Mouse (Mus musculus): Measurements from ENCODE around the gene Crlf1. TPM values are rescaled to one million over a fixed set of nuclear protein-coding genes. Genes with fewer than 3 reads are reported as not detected.

Gene Crlf1
- polyA plus RNA-seq, 1 experiment from 2014 or later = 5.8 TPM

DNA sequence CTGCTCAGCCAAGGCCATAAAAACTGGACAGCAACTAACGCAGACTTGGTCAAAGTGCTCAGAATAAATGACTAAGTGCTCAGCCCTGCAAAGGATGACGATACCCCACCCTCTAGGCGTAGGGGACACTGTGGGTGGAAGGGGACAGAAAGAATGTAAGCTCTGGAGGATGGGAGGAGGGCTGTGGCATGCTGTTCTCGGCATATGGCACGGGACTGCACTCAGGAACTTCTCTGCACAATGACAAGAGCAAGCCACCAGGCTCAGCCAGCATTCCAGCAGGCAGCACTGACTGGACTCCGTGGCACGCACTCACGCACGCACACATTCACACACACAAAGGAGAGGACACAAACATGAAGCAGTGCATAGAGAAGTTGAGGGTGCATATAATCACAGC is 32.4 kb upstream of the Crlf1 start:
- Histone ChIP-seq H3K9ac (ENCODE audit: low read length) (no peak overlapping the region), H3K4me3 (ENCODE audit: low read depth, low read length) (no peak overlapping the region), H3K36me3 (ENCODE audit: control insufficient read depth, insufficient read depth, low read length) (no peaks in the 10 kb centered on the region), H3K4me2 (replicated peaks; ENCODE audit: low read depth) (no peak overlapping the region), H3K4me1 (replicated peaks; ENCODE audit: control insufficient read depth, insufficient read depth) (no peaks in the 10 kb centered on the region), H3K9me3 (ENCODE audit: control insufficient read depth, low read length) (no peaks in the 10 kb centered on the region), H3K27me3 (ENCODE audit: control insufficient read depth, insufficient read depth, low read length) (no peaks in the 10 kb centered on the region), H3K27ac (replicated peaks) (no peak overlapping the region)
- 72% methylated on average over 9 of the region's 9 CpGs for WGBS
- no peak for TF ChIP-seq EP300 (optimal IDR thresholded peaks at IDR 0.05)
- no peak for TF ChIP-seq CTCF (IDR thresholded peaks at IDR 0.05; ENCODE audit: low read depth)
- DNase-seq (ENCODE audit: low spot score) (no peak), ATAC-seq (ENCODE audit: low FRiP score, low TSS enrichment) (no peak)

- no peaks in the 10 kb centered on the region for H3K27me3 ChIP-seq (ENCODE audit: control insufficient read depth, insufficient read depth, low read length)
- H3K9ac ChIP-seq (ENCODE audit: low read length) = no peak overlapping the region
- DNase-seq (ENCODE audit: low spot score) = no peak
- WGBS = 81% methylated on average over 16 of the region's 16 CpGs
- peak; percentile 19; the same call in 1 of the 2 replicates for ATAC-seq (ENCODE audit: low FRiP score, low TSS enrichment)
- H3K36me3 ChIP-seq (ENCODE audit: control insufficient read depth, insufficient read depth, low read length) = no peaks in the 10 kb centered on the region
- H3K4me3 ChIP-seq (ENCODE audit: low read depth, low read length) = no peak overlapping the region
- TF ChIP-seq CTCF (IDR thresholded peaks at IDR 0.05; ENCODE audit: low read depth) = no peak
- TF ChIP-seq EP300 (optimal IDR thresholded peaks at IDR 0.05) = no peak
- no peak overlapping the region for H3K4me2 ChIP-seq (replicated peaks; ENCODE audit: low read depth)
- no peaks in the 10 kb centered on the region for H3K9me3 ChIP-seq (ENCODE audit: control insufficient read depth, low read length)
- H3K4me1 ChIP-seq (replicated peaks; ENCODE audit: control insufficient read depth, insufficient read depth) = no peaks in the 10 kb centered on the region
- H3K27ac ChIP-seq (replicated peaks) = no peak overlapping the region
Observed at GRCm38 (mm10) chr8:70461765-70462515, 31.0 kb upstream of the Crlf1 start.

DNA sequence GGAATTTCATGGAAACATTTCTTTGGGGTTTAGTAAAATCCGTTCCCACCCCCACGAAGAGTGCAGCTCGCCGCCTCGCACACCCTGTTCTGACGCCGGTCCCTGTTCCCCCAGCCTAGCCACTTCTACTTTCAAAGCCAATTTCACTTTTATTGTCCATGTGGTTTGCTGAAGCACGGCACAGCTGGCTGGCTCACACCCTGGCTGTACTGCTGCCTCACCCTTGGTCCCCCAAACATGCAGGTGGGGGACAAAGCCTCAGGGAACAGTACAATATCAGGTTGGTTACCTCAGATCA is 30.5 kb upstream of the Crlf1 start:
- no peak for ATAC-seq (ENCODE audit: low FRiP score, low TSS enrichment)
- no peak overlapping the region for H3K4me2 ChIP-seq (replicated peaks; ENCODE audit: low read depth)
- WGBS = 90% methylated on average over 8 of the region's 8 CpGs
- no peaks in the 10 kb centered on the region for H3K27me3 ChIP-seq (ENCODE audit: control insufficient read depth, insufficient read depth, low read length)
- no peak overlapping the region for H3K4me3 ChIP-seq (ENCODE audit: low read depth, low read length)
- no peaks in the 10 kb centered on the region for H3K36me3 ChIP-seq (ENCODE audit: control insufficient read depth, insufficient read depth, low read length)
- H3K9me3 ChIP-seq (ENCODE audit: control insufficient read depth, low read length) = no peaks in the 10 kb centered on the region
- DNase-seq (ENCODE audit: low spot score) = no peak
- H3K27ac ChIP-seq (replicated peaks) = no peak overlapping the region
- H3K4me1 ChIP-seq (replicated peaks; ENCODE audit: control insufficient read depth, insufficient read depth) = no peaks in the 10 kb centered on the region
- no peak overlapping the region for H3K9ac ChIP-seq (ENCODE audit: low read length)
- TF ChIP-seq EP300 (optimal IDR thresholded peaks at IDR 0.05) (no peak), CTCF (IDR thresholded peaks at IDR 0.05; ENCODE audit: low read depth) (no peak)

DNA sequence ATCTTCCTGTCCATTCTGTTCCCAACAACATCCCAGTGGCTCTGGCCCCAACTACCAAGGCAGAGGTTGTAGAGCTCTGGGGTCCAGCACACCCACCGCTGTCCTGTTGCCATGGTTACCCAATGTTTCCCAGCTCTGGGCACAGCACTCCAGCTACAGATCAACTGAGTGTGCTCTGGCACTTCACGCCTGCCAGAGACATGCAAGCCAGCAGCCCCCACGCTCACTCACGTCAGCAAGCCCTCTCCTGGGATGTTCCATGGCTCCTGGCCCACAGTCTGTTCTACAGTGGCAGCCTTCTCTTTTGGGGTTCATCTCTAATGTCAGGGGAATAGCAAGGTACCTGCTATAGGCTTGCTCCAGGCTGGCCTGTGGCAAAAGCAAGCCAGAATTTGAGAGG is 29.7 kb upstream of the Crlf1 start:
- DNase-seq (ENCODE audit: low spot score) (no peak), ATAC-seq (ENCODE audit: low FRiP score, low TSS enrichment) (no peak; the same call in 1 of the 2 replicates)
- no peak for TF ChIP-seq CTCF (IDR thresholded peaks at IDR 0.05; ENCODE audit: low read depth)
- no peak for TF ChIP-seq EP300 (optimal IDR thresholded peaks at IDR 0.05)
- Histone ChIP-seq H3K27me3 (ENCODE audit: control insufficient read depth, insufficient read depth, low read length) (no peaks in the 10 kb centered on the region), H3K27ac (replicated peaks) (no peak overlapping the region), H3K4me3 (ENCODE audit: low read depth, low read length) (no peak overlapping the region), H3K9ac (ENCODE audit: low read length) (no peak overlapping the region), H3K4me1 (replicated peaks; ENCODE audit: control insufficient read depth, insufficient read depth) (no peaks in the 10 kb centered on the region), H3K4me2 (replicated peaks; ENCODE audit: low read depth) (no peak overlapping the region), H3K9me3 (ENCODE audit: control insufficient read depth, low read length) (no peaks in the 10 kb centered on the region), H3K36me3 (ENCODE audit: control insufficient read depth, insufficient read depth, low read length) (no peaks in the 10 kb centered on the region)
- 75% methylated on average over 4 of the region's 4 CpGs for WGBS

- ATAC-seq (ENCODE audit: low FRiP score, low TSS enrichment) (no peak), DNase-seq (ENCODE audit: low spot score) (no peak)
- no peaks in the 10 kb centered on the region for H3K27me3 ChIP-seq (ENCODE audit: control insufficient read depth, insufficient read depth, low read length)
- no peaks in the 10 kb centered on the region for H3K4me1 ChIP-seq (replicated peaks; ENCODE audit: control insufficient read depth, insufficient read depth)
- H3K4me2 ChIP-seq (replicated peaks; ENCODE audit: low read depth) = no peak overlapping the region
- TF ChIP-seq EP300 (optimal IDR thresholded peaks at IDR 0.05) (no peak), CTCF (IDR thresholded peaks at IDR 0.05; ENCODE audit: low read depth) (no peak)
- H3K36me3 ChIP-seq (ENCODE audit: control insufficient read depth, insufficient read depth, low read length) = no peaks in the 10 kb centered on the region
- no peak overlapping the region for H3K27ac ChIP-seq (replicated peaks)
- no peak overlapping the region for H3K9ac ChIP-seq (ENCODE audit: low read length)
- no peaks in the 10 kb centered on the region for H3K9me3 ChIP-seq (ENCODE audit: control insufficient read depth, low read length)
- no peak overlapping the region for H3K4me3 ChIP-seq (ENCODE audit: low read depth, low read length)
- 91% methylated on average over 6 of the region's 6 CpGs for WGBS
Observed at GRCm38 (mm10) chr8:70464162-70464561, 28.8 kb upstream of the Crlf1 start.

GRCm38 (mm10) chr8:70465701-70466100 is 27.3 kb upstream of the Crlf1 start:
- Histone ChIP-seq H3K4me3 (ENCODE audit: low read depth, low read length) (no peak overlapping the region), H3K36me3 (ENCODE audit: control insufficient read depth, insufficient read depth, low read length) (no peaks in the 10 kb centered on the region; the same call in 1 of the 2 replicates), H3K4me2 (replicated peaks; ENCODE audit: low read depth) (no peak overlapping the region), H3K27ac (replicated peaks) (no peak overlapping the region), H3K9ac (ENCODE audit: low read length) (no peak overlapping the region), H3K9me3 (ENCODE audit: control insufficient read depth, low read length) (no peaks in the 10 kb centered on the region), H3K4me1 (replicated peaks; ENCODE audit: control insufficient read depth, insufficient read depth) (no peaks in the 10 kb centered on the region), H3K27me3 (ENCODE audit: control insufficient read depth, insufficient read depth, low read length) (no peaks in the 10 kb centered on the region)
- ATAC-seq (ENCODE audit: low FRiP score, low TSS enrichment) (no peak), DNase-seq (ENCODE audit: low spot score) (no peak)
- WGBS = 97% methylated on average over 4 of the region's 4 CpGs
- no peak for TF ChIP-seq EP300 (optimal IDR thresholded peaks at IDR 0.05)
